Mouse (Mus musculus) adrenal gland, adult 8-10 months (tissue): Measurements from ENCODE around the gene Gm49366. TPM values are rescaled to one million over a fixed set of nuclear protein-coding genes. Genes with fewer than 3 reads are reported as not detected.
"Not testable (repeated sequence)": the region's sequence is repeated elsewhere in the genome, so short reads cannot be mapped to it uniquely, and the experiment has no call there.

Source experiments
- DNase-seq: peaks from one replicate; pipeline ENCODE4 v3.0.0; 2022
- total RNA-seq, 4 experiments: library from RNA; stranded (reverse); gene quantifications; 2 replicates each; pipeline ENCODE4 v1.2.4; 2022

Gm49366 gene
- 1 to 10 TPM in 1 of 4 experiments, not detected in 3; 1.2 TPM for total RNA-seq

GRCm38 (mm10) chr12:84038691-84039111 is at the start of gene Gm49366:
Gene Gm49366 (plus strand): TSS chr12:84038935.
- DNase-seq = not testable (repeated sequence)

- no peak for DNase-seq
Measured at GRCm38 (mm10) chr12:83989378-83989777, 49.4 kb upstream of the Gm49366 start.

- DNase-seq = no peak
Measured at GRCm38 (mm10) chr12:83997221-83997620, 41.5 kb upstream of the Gm49366 start.

- DNase-seq = no peak
Measured at GRCm38 (mm10) chr12:83998341-83999107, 40.2 kb upstream of the Gm49366 start.

- peak; percentile 39 for DNase-seq
Measured at GRCm38 (mm10) chr12:83999237-83999636, 39.5 kb upstream of the Gm49366 start.

- DNase-seq = no peak
Measured at GRCm38 (mm10) chr12:84000418-84000817, 38.3 kb upstream of the Gm49366 start.

- DNase-seq = no peak
Measured at GRCm38 (mm10) chr12:84003866-84004265, 34.9 kb upstream of the Gm49366 start.

GRCm38 (mm10) chr12:84008251-84008650 is 30.5 kb upstream of the Gm49366 start:
- DNase-seq = no peak

GRCm38 (mm10) chr12:84008729-84009128 is 30.0 kb upstream of the Gm49366 start:
- DNase-seq = no peak

GRCm38 (mm10) chr12:84009171-84009965 is 29.4 kb upstream of the Gm49366 start, which contains the start of gene Acot1:
Gene Acot1 (plus strand): TSS chr12:84009490.
- DNase-seq = peak; percentile 30

- DNase-seq = no peak
Measured at GRCm38 (mm10) chr12:84010201-84010600, 28.5 kb upstream of the Gm49366 start.

- peak; percentile 78 for DNase-seq
Measured at GRCm38 (mm10) chr12:84011251-84012040, 27.3 kb upstream of the Gm49366 start.

- DNase-seq = no peak
Measured at GRCm38 (mm10) chr12:84013130-84013529, 25.6 kb upstream of the Gm49366 start.

- no peak for DNase-seq
Measured at GRCm38 (mm10) chr12:84013701-84014100, 25.0 kb upstream of the Gm49366 start.

GRCm38 (mm10) chr12:84020528-84020927 is 18.2 kb upstream of the Gm49366 start:
- DNase-seq = peak; percentile 61

- DNase-seq = not testable (repeated sequence)
Measured at GRCm38 (mm10) chr12:84022266-84022665, 16.5 kb upstream of the Gm49366 start.

- no peak for DNase-seq
Measured at GRCm38 (mm10) chr12:84023052-84023745, 15.5 kb upstream of the Gm49366 start.

GRCm38 (mm10) chr12:84025888-84026287 is 12.8 kb upstream of the Gm49366 start:
- no peak for DNase-seq

- DNase-seq = not testable (repeated sequence)
Measured at GRCm38 (mm10) chr12:84028328-84028727, 10.4 kb upstream of the Gm49366 start.

GRCm38 (mm10) chr12:84029043-84029442 is 9.7 kb upstream of the Gm49366 start:
- DNase-seq = not testable (repeated sequence)

GRCm38 (mm10) chr12:84030659-84031332 is 7.9 kb upstream of the Gm49366 start:
- peak; percentile 65 for DNase-seq
